Mouse (Mus musculus) mouse embryonic stem cell (cell line): ENCODE data around the gene Slc35d1.
"Not testable (repeated sequence)": the region's sequence is repeated elsewhere in the genome, so short reads cannot be mapped to it uniquely, and the experiment has no call there.

Source experiments
- in situ Hi-C, 2 experiments: fragments of 300-500 bp; cut with MboI; formaldehyde crosslinking; loops; 1 replicate in 1 of 2; 3 replicates in 1 of 2; pipeline ENCODE4 v1.14.3; 2019 to 2020; ENCODE audit warnings: low sequenced_read_pairs in 2 of 2, low pct_unique_long_range_greater_than_20kb in 1 of 2, mixed read lengths in 1 of 2; ENCODE audit not compliant: unreplicated experiment in 1 of 2

Gene Slc35d1

DNA sequence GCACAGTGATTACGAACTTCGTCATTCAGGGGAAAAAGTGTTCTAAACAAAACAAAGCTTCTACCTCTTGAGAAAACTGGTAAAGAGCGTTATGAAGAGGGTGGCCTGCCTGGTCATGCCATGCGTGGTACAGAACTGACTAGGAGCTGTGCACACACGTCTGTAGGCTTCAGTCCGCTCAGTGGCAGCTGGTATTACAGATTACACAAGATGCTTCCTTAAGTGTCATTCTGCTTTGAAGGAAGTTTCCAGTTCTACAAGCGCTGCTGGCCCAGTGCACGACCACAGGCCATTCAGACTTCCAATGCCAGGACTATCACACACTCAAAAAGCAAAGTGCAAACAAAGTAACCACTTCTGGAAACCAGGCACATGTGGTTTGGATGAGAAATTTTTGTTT, 17.6 kb downstream of the Slc35d1 start:
- in situ Hi-C loops: loop anchor here in 1 of 2 experiments (25.0 kb wide), 1 partner anchor 210 kb away; the partner anchor contains the start of gene Tctex1d1

- in situ Hi-C loops: loop anchor here in 1 of 2 experiments (25.0 kb wide), 1 partner anchor 205 kb away; the partner anchor contains the start of gene Tctex1d1
Measured at GRCm38 (mm10) chr4:103192421-103192820, 22.5 kb downstream of the Slc35d1 start.

DNA sequence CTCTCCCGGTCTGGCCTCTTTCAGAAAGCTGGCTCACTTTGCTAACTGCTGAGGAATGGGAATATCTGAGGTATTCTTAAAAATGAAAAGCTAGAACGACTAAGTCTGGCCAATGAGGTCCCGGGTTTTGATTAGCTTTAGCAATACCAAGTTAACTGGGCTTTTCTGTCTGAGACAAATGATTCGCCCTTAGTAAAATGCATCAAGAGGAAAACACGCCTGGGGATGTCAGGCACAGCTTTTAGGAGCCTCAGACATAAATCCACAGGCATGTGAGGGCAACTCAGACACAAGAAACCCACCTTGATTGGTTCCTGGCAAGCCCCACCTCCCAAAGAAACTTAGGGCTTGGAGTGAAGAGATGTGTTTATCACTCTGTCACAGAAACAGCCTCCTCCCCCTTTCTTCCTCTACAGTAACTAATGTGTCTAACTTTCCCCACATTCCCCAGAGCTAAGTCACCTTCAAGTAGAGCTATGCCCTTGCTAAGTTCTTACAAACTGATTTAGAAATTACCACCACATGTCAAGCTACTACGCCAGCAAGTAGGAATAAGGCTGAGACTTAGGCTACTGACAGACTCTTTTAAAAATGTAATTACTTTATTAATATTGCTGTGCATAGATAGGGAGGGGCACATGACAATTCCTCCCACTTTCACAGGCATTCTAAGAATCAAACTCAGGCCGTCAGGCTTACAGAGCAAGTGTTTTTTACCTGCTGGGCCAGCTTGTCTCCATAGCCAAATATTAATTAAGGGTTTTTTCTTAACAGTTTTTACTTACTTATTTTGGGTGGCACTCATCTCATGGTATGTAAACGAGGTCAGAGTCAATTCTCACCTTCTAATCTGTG, 26.0 kb downstream of the Slc35d1 start:
- in situ Hi-C loops: loop anchor here in 1 of 2 experiments (25.0 kb wide), 1 partner anchor 202 kb away; the partner anchor contains the start of gene Tctex1d1

DNA sequence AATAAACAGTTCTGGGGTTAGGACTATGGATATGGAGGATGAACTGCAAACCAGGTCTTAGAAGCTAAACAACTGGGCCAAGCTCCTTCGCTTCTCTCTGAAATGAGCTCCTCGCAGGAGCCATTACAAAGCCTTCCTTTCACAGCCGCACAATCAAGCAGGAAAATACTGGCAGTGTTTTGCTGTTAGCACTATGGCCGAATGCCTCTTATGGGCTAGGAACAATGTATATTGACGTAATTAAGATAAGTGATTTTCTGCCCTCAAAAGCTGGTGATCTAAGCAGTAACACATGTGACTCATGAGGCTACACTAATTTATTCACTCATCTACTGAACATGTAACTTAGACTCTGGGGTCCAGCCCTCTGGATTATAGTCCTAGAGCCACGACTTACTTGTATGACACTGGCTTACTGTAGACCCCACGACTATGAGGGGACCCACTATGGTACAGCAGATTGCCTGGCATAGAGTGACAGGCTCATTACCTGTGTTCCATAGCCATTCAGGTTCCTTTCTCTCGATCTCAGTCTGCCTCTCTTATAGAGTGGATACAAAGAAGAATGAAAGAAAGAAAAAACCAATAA, 34.6 kb downstream of the Slc35d1 start:
- in situ Hi-C loops: loop anchor here in 1 of 2 experiments (25.0 kb wide), 1 partner anchor 193 kb away; the partner anchor contains the start of gene Tctex1d1

- in situ Hi-C loops: loop anchor here in 1 of 2 experiments (25.0 kb wide), 1 partner anchor 192 kb away; the partner anchor contains the start of gene Tctex1d1
Measured at GRCm38 (mm10) chr4:103179581-103179980, 35.4 kb downstream of the Slc35d1 start.

GRCm38 (mm10) chr4:103178635-103179318, 36.2 kb downstream of the Slc35d1 start:
- in situ Hi-C loops: loop anchor here in 1 of 2 experiments (25.0 kb wide), 1 partner anchor 191 kb away; the partner anchor contains the start of gene Tctex1d1

GRCm38 (mm10) chr4:103177681-103178080, 37.3 kb downstream of the Slc35d1 start:
- in situ Hi-C loops: loop anchor here in 1 of 2 experiments (25.0 kb wide), 1 partner anchor 190 kb away; the partner anchor contains the start of gene Tctex1d1

- in situ Hi-C loops: no loop called here
Measured at GRCm38 (mm10) chr4:103174001-103174400, 41.0 kb downstream of the Slc35d1 start.

DNA sequence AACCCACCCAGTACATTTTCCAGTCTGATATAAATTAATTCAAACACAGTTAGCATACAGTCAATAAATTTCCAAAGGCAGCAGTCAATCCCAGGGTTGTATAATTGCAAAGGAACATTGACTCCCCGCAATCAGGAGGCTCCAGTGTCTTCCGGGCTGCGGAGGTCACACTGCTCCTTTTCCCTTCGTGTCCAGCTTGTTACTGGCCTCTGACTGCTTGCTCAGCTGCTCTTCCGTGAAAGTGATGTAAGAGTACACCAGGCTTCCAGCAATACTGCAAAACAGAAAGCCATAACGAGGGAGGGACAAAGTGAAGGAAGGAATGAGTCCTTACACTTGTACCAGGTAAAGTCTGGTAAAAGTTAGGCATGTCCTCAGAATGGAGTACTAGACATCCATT, 41.5 kb downstream of the Slc35d1 start:
- in situ Hi-C loops: no loop called here

GRCm38 (mm10) chr4:103171256-103171655, 43.7 kb downstream of the Slc35d1 start:
- in situ Hi-C loops: no loop called here

DNA sequence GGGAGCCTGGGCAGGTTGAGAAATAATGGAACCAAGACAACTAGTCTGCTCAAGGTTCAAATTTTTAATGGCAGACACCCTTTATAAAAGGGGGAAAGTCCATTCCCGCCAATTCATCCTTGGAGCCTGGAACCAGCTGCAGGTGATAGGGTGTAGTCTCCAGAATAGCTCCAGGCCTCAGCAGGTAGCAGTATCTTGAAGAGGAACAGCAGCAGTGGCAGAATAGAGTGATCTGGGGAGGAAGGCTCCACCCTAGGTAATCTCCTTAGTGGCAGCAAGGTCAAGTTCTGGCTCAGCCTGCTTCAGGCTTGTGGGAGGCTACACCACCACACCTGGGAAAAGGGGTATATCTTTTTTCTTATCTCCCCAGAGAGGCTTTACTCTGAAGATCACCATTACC, 48.8 kb downstream of the Slc35d1 start:
- in situ Hi-C loops: not testable (repeated sequence)

DNA sequence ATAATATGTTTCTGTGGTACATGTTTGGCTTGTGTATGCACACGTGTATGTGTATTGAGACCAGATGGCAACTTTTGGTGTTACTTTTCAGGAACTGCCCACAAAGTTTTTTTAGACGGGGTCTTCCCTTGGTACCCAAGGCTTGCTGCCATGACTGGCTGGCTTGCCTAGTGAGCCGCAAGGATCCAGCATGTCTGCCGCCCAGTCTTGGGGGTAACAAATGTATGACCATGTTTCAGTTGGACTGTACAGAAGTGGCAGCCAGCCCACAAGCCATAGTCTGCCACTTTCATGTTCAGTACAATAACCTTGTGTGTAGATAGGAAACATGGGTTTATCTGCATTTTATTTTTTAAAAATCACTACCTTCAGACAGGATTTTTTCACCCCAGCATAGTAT, 56.2 kb downstream of the Slc35d1 start:
- in situ Hi-C loops: no loop called here

- in situ Hi-C loops: no loop called here
Measured at GRCm38 (mm10) chr4:103151946-103152345, 63.0 kb downstream of the Slc35d1 start.

DNA sequence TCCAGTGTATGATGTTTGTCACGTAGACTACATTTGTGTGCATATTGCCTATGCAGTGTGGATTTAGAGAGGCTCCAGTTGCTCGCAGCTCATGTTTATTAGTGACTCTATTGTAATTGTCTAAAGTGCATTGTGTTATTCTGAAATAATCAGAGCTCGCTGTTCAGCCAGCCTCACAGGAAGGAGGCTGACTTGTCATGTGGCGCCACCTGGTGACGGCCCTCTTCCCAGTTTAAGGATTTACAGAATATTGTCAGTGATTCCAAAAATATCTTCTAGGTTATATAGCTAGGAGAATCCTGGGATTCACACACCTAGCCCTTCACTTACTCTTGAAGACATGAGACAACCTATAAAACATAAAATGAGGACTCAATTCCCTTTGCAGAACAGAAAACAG, 68.6 kb downstream of the Slc35d1 start:
- in situ Hi-C loops: no loop called here

GRCm38 (mm10) chr4:103136946-103137345, 78.0 kb downstream of the Slc35d1 start:
- in situ Hi-C loops: no loop called here

GRCm38 (mm10) chr4:103126533-103126932, 88.4 kb downstream of the Slc35d1 start:
- in situ Hi-C loops: no loop called here

DNA sequence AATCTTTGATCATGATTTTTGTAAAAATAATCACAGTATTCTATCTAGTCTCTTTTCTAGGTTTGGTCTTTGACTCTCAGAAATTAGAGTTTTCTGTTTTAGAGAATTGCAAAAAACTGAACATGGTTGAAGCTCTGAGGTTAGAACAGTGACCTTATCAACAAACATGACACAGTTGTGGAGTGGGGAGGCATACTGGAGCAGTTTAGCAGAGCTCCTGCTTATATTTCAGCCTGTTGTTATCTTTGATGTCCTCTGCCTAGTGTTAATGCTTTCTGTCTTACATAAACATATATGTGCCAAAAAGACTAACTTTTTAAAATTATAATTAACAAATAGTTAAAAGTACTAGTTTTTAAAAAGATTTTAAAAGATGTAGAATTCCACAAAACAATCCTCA, 91.4 kb downstream of the Slc35d1 start:
- in situ Hi-C loops: no loop called here

DNA sequence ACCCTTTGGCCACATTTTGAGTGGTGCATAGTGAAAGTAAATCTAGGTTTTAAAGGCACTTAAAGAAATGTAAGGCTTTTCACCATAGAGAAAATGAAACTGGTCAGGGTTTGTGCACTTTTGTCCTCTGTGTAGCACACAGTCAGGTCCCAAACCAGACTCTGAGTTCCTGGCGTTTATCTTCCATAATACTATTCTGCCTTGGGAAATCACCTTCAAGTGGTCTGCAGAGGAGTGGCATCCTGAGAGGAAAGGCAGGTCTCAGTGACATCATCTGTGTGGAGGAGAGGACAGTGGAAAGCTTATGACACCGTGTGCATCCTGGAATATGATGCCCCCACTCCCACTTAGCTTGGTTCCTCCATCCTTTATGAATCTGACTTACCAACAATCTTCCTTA, 91.9 kb downstream of the Slc35d1 start:
- in situ Hi-C loops: no loop called here

DNA sequence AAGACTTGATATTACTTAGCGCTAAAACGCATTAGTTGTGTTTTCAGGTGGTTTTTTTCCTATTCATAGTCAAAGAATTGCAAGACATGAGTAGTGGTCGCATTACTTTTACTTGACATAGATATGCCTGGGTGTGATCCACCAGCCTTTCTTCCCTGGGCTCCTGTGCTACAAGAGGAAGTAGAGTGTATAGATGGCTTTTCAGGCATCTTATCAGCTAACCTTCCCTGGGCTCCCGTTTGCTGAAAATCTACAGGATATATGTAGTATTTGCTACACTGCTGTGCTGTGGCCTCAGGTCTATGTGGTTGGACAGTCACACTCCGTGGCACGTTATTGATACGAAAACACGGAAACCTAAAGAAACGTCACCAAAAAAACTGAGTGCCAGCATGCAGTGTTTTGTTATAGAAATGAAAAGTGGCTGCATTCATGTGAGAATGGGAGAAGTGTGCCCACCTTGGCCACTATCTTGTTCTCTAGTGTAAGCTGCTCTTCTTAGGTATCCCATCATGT, 94.0 kb downstream of the Slc35d1 start:
- in situ Hi-C loops: no loop called here
